Mouse (Mus musculus): Measurements from ENCODE around the gene a.

DNA sequence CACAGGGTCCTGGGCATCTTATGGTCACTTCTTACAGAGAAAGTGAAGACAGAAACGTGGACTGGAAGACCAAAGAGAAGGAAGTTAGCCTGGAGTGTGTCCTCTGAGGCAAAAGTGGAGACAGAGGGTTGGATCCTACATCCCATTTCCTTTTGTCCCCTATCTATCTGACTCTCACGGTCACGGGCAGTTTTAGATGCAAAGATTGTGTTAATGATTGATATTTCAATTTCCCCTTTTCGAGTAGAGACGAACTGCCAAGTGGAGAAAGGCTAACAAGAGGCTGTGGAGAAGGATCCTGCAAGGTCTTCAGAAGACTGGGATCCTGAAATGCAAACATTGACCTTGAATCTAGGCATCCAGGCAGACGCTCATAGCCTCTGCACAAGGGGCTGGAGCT is 297.1 kb downstream of the a start:
- TF ChIP-seq CTCF (IDR thresholded peaks at IDR 0.05; ENCODE audit: low read depth) (no peak), EP300 (optimal IDR thresholded peaks at IDR 0.05) (no peak)
